Mouse (Mus musculus): Measurements from ENCODE around the gene Anln. TPM values are rescaled to one million over a fixed set of nuclear protein-coding genes. Genes with fewer than 3 reads are reported as not detected.
A peak's percentile ranks its signal among the peaks of the same experiment; 100 is the strongest.

Anln gene
- polyA plus RNA-seq, 1 experiment from 2014 or later = 55.7 TPM

DNA sequence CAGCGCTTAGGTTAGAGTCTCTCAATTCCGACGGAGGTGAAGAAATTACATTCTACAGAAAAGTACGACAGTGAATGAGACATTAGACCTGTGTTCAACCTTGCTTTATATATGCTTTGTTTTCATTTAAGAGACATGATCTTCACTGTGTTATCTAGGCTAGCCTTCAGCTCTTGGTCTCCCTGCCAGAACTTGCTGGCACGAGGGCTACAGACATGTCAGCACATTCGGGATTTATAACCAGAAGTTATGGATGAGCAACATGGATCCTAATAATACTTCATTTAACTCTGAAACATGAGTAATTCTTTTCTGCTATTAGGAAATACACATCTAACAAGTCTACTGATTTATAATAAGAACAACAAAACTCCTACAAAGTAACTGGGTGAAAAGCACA is 28.1 kb downstream of the Anln start:
- ATAC-seq (replicated peaks; ENCODE audit: low FRiP score, low TSS enrichment, low read depth) = no peak
- H3K27ac ChIP-seq (ENCODE audit: low read depth) = no peak overlapping the region
- no peak overlapping the region for H3K4me2 ChIP-seq (ENCODE audit: low read length)
- no peak overlapping the region for H3K9ac ChIP-seq (ENCODE audit: low read length)
- 87% methylated on average over 6 of the region's 6 CpGs for WGBS
- H3K4me1 ChIP-seq (replicated peaks; ENCODE audit: control insufficient read depth, insufficient read depth, low read length) = no peaks in the 10 kb centered on the region
- H3K4me3 ChIP-seq (ENCODE audit: low read depth, low read length) = no peak overlapping the region
- no peaks in the 10 kb centered on the region for H3K9me3 ChIP-seq (ENCODE audit: control insufficient read depth, low read length)
- no peak for DNase-seq (ENCODE audit: low spot score)
- no peaks in the 10 kb centered on the region for H3K27me3 ChIP-seq (replicated peaks; ENCODE audit: control insufficient read depth, insufficient read depth, low read length)
- H3K36me3 ChIP-seq (ENCODE audit: control insufficient read depth, insufficient read depth, low read length) = peaks cover 96% of the 10 kb centered on the region

DNA sequence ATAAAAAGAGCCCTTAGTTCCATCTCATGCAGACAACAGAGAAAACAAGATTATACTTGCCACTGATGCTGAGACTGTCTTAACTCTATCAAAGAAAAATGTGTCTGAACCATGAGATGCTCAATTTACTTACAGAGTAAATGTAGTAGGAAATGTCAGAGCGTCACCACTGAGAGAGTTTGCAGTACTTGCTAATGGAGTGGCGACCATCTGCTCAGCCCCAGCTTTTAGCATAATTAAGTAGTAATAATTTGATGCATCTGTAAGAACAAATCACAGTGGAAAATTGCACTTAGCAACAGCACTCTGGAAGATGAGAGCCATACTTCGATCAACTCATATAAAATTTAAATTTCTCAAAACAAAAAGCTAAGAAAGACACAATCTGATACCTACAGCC is 33.1 kb downstream of the Anln start:
- Histone ChIP-seq H3K9ac (ENCODE audit: low read length) (no peak overlapping the region), H3K27ac (ENCODE audit: low read depth) (no peak overlapping the region), H3K9me3 (ENCODE audit: control insufficient read depth, low read length) (no peaks in the 10 kb centered on the region), H3K4me2 (ENCODE audit: low read length) (no peak overlapping the region), H3K36me3 (ENCODE audit: control insufficient read depth, insufficient read depth, low read length) (peaks cover 91% of the 10 kb centered on the region), H3K4me3 (ENCODE audit: low read depth, low read length) (no peak overlapping the region), H3K4me1 (replicated peaks; ENCODE audit: control insufficient read depth, insufficient read depth, low read length) (no peaks in the 10 kb centered on the region), H3K27me3 (replicated peaks; ENCODE audit: control insufficient read depth, insufficient read depth, low read length) (no peaks in the 10 kb centered on the region)
- 91% methylated on average over 3 of the region's 3 CpGs for WGBS
- no peak for DNase-seq (ENCODE audit: low spot score)
- ATAC-seq (replicated peaks; ENCODE audit: low FRiP score, low TSS enrichment, low read depth) = no peak

DNA sequence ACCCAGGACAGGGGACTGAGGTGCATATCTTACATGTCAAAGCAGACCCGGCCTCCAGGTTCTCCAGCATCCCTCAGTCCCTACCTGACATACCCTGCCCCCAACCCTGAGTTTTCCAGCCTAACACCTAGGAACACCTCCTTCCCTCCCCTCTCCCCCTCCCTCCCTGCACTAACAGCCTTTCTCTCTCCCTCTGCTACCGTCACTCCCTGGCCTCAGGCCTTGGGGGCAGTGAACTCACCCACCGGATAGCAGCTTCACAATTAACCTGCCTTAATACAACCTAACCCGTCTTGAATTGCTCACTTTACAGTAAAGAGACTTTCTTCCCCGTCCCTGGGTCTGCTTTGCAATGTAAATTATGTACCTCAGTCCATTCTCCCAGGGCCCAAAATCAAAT is 35.1 kb downstream of the Anln start:
- 86% methylated on average over 5 of the region's 5 CpGs for WGBS
- H3K36me3 ChIP-seq (ENCODE audit: control insufficient read depth, insufficient read depth, low read length) = peaks cover 86% of the 10 kb centered on the region

DNA sequence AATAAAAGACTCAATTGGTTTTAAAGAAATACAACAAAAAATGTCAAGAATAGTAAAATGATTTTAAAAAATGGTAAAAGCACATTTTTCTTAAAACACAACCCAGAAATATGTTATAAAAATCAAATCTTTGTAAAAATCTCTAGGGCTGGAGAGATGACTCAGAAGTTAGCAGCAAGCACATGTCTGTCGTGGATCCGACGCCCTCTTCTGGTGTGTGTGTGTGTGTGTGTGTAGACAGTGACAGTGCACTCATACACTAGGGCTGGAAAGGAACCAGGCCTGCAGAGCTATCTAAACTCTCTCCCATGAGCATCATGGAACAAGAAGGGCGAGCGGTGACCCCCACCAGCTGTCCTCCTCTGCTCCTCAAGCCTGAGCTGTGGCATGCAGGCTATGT is 35.5 kb downstream of the Anln start:
- Histone ChIP-seq H3K36me3 (ENCODE audit: control insufficient read depth, insufficient read depth, low read length) (peaks cover 83% of the 10 kb centered on the region), H3K4me1 (replicated peaks; ENCODE audit: control insufficient read depth, insufficient read depth, low read length) (no peaks in the 10 kb centered on the region), H3K4me3 (ENCODE audit: low read depth, low read length) (no peak overlapping the region), H3K27ac (ENCODE audit: low read depth) (no peak overlapping the region), H3K27me3 (replicated peaks; ENCODE audit: control insufficient read depth, insufficient read depth, low read length) (no peaks in the 10 kb centered on the region), H3K9me3 (ENCODE audit: control insufficient read depth, low read length) (no peaks in the 10 kb centered on the region), H3K4me2 (ENCODE audit: low read length) (no peak overlapping the region), H3K9ac (ENCODE audit: low read length) (no peak overlapping the region)
- WGBS = 92% methylated on average over 5 of the region's 5 CpGs
- DNase-seq (ENCODE audit: low spot score) (no peak), ATAC-seq (replicated peaks; ENCODE audit: low FRiP score, low TSS enrichment, low read depth) (no peak)

More for the DNA sequence above, 35.1 kb downstream of the Anln start:
- Histone ChIP-seq H3K4me3 (ENCODE audit: low read depth, low read length) (no peak overlapping the region), H3K27ac (ENCODE audit: low read depth) (no peak overlapping the region), H3K27me3 (replicated peaks; ENCODE audit: control insufficient read depth, insufficient read depth, low read length) (no peaks in the 10 kb centered on the region), H3K4me2 (ENCODE audit: low read length) (no peak overlapping the region), H3K9me3 (ENCODE audit: control insufficient read depth, low read length) (no peaks in the 10 kb centered on the region), H3K4me1 (replicated peaks; ENCODE audit: control insufficient read depth, insufficient read depth, low read length) (no peaks in the 10 kb centered on the region), H3K9ac (ENCODE audit: low read length) (no peak overlapping the region)
- DNase-seq (ENCODE audit: low spot score) = no peak
- no peak for ATAC-seq (replicated peaks; ENCODE audit: low FRiP score, low TSS enrichment, low read depth)

DNA sequence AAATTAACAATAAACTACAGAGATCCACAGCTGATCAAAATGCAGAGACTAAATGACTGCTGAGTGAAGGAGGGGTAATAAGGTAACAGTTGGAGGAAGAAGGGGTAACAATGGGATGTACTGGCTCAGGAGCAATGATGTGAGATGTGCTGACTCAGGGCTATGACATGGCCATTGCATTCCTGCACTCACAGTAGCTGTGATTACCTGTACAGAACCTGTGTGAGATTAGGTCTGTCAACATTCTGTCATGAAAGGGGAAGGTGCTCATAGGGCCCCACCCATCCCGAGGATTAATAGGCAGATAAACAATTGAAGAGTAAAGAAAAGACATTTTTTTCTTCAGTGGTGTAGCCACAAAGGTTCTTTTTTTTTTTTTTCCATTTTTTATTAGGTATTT is 48.7 kb downstream of the Anln start:
- ATAC-seq (replicated peaks; ENCODE audit: low FRiP score, low TSS enrichment, low read depth) = no peak

DNA sequence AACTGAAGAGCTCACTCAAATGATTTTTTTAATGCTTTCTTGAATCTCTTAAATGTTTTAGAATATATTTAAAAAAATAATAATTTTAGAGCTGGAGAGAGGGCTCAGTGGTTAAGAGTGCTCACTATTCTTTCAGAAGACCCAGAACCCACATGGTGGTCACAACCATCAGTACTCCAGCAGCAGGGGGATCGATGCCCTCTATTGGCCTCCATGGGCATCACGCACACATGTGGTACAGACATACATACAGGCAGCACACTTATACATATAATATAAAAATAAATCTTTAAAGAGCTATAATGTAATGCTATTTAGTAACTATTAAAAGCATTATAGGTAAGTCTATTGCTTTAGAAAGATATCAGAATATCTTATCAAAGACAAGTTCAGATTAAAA is 51.8 kb downstream of the Anln start:
- 100% methylated on average over 2 of the region's 2 CpGs for WGBS
- Histone ChIP-seq H3K27ac (ENCODE audit: low read depth) (no peak overlapping the region), H3K36me3 (ENCODE audit: control insufficient read depth, insufficient read depth, low read length) (peaks cover 77% of the 10 kb centered on the region), H3K9ac (ENCODE audit: low read length) (no peak overlapping the region), H3K27me3 (replicated peaks; ENCODE audit: control insufficient read depth, insufficient read depth, low read length) (no peaks in the 10 kb centered on the region), H3K4me1 (replicated peaks; ENCODE audit: control insufficient read depth, insufficient read depth, low read length) (no peaks in the 10 kb centered on the region), H3K4me3 (ENCODE audit: low read depth, low read length) (no peak overlapping the region), H3K9me3 (ENCODE audit: control insufficient read depth, low read length) (no peaks in the 10 kb centered on the region), H3K4me2 (ENCODE audit: low read length) (no peak overlapping the region)
- DNase-seq (ENCODE audit: low spot score) = no peak
- ATAC-seq (replicated peaks; ENCODE audit: low FRiP score, low TSS enrichment, low read depth) = no peak

More for the DNA sequence above, 48.7 kb downstream of the Anln start:
- no peak for DNase-seq (ENCODE audit: low spot score)
- H3K9ac ChIP-seq (ENCODE audit: low read length) = no peak overlapping the region
- no peaks in the 10 kb centered on the region for H3K27me3 ChIP-seq (replicated peaks; ENCODE audit: control insufficient read depth, insufficient read depth, low read length)
- H3K36me3 ChIP-seq (ENCODE audit: control insufficient read depth, insufficient read depth, low read length) = peaks cover 63% of the 10 kb centered on the region
- no peak overlapping the region for H3K4me2 ChIP-seq (ENCODE audit: low read length)
- WGBS = 74% methylated on average over 1 of the region's 1 CpGs
- no peaks in the 10 kb centered on the region for H3K4me1 ChIP-seq (replicated peaks; ENCODE audit: control insufficient read depth, insufficient read depth, low read length)
- no peaks in the 10 kb centered on the region for H3K9me3 ChIP-seq (ENCODE audit: control insufficient read depth, low read length)
- no peak overlapping the region for H3K27ac ChIP-seq (ENCODE audit: low read depth)
- H3K4me3 ChIP-seq (ENCODE audit: low read depth, low read length) = no peak overlapping the region

DNA sequence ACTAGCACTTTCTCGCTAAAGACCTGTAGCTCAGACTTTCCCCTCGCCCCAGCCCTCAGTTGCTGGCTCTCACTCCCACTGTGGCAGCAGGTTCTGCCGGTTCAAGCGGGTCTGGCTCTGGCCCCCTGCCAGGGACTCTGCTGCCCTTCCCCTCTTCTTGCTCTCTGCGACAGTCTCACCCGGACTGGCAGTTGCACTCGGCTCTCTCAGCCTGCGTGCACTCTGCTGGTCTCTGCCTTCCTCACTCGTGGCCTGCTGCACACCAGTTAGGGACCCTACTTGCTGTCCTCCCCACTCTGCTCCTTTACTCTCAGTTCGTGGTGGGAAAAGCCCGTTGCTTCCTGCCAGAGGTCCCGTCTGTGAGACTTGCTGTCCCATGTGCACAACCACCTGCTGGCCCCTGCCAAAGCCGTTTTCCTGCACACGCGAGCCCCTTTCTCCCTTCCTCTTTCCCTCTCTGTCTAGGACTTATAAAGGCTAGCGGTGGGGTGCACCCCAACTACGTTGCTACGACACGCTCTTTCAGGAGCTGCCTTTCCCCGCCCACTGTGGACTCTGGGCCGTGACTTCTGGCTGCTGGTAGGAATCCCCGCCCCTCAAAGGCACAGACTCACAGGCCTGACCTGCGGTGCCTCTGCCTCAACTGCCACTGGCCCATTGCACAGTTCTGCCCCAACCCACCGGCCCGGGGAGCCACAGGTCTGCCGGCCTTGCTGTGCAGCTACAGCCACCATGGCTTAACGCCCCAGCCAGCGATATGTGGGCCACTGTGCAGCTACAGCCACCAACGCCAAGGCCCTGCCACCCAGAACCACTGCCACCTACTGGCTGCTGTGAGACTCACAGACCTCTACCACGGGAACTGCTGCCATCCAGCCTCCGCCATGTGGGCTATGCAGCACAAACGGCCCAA is 61.3 kb downstream of the Anln start:
- no peaks in the 10 kb centered on the region for H3K27me3 ChIP-seq (replicated peaks; ENCODE audit: control insufficient read depth, insufficient read depth, low read length)
- WGBS = 1% methylated on average over 32 of the region's 32 CpGs
- peaks cover 15% of the 10 kb centered on the region for H3K36me3 ChIP-seq (ENCODE audit: control insufficient read depth, insufficient read depth, low read length)
- no peaks in the 10 kb centered on the region for H3K9me3 ChIP-seq (ENCODE audit: control insufficient read depth, low read length)
- ATAC-seq (replicated peaks; ENCODE audit: low FRiP score, low TSS enrichment, low read depth) (peak; percentile 93), DNase-seq (ENCODE audit: low spot score) (peak; percentile 91)
- H3K27ac ChIP-seq (ENCODE audit: low read depth) = peak overlapping the region; percentile 39; the same call in 1 of the 2 replicates
- H3K9ac ChIP-seq (ENCODE audit: low read length) = peak overlapping the region; percentile 44
- H3K4me2 ChIP-seq (ENCODE audit: low read length) = peak overlapping the region; percentile 81
- H3K4me1 ChIP-seq (replicated peaks; ENCODE audit: control insufficient read depth, insufficient read depth, low read length) = peaks cover 4% of the 10 kb centered on the region; the same call in 1 of the 2 replicates
- H3K4me3 ChIP-seq (ENCODE audit: low read depth, low read length) = peak overlapping the region; percentile 45

DNA sequence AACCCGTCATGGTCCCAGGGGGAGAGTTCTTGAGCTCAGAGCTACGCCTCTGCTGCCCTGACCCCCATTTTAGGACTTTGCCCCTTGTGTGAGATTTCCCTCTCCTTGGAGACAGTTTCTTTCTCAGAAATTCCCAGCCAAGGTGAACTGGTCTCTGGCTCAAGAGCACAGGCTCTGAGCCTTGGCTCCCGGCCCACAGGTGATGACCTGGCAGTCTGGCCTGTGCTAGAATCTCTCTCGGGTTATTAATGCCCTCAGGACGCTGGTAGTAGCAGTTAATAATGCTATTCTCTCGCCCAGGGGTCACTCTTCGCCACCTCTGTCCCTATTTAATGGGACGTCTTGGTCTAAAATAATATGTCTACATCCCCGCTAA is 61.9 kb downstream of the Anln start:
- 21% methylated on average over 9 of the region's 9 CpGs for WGBS
- peak overlapping the region; percentile 10; the same call in 1 of the 2 replicates for H3K9ac ChIP-seq (ENCODE audit: low read length)
- H3K4me1 ChIP-seq (replicated peaks; ENCODE audit: control insufficient read depth, insufficient read depth, low read length) = peaks cover 4% of the 10 kb centered on the region; the same call in 1 of the 2 replicates
- H3K27ac ChIP-seq (ENCODE audit: low read depth) = no peak overlapping the region
- no peaks in the 10 kb centered on the region for H3K27me3 ChIP-seq (replicated peaks; ENCODE audit: control insufficient read depth, insufficient read depth, low read length)
- ATAC-seq (replicated peaks; ENCODE audit: low FRiP score, low TSS enrichment, low read depth) = no peak
- H3K36me3 ChIP-seq (ENCODE audit: control insufficient read depth, insufficient read depth, low read length) = peaks cover 9% of the 10 kb centered on the region
- peak overlapping the region; percentile 45 for H3K4me3 ChIP-seq (ENCODE audit: low read depth, low read length)
- DNase-seq (ENCODE audit: low spot score) = no peak
- peak overlapping the region; percentile 81 for H3K4me2 ChIP-seq (ENCODE audit: low read length)
- H3K9me3 ChIP-seq (ENCODE audit: control insufficient read depth, low read length) = no peaks in the 10 kb centered on the region

DNA sequence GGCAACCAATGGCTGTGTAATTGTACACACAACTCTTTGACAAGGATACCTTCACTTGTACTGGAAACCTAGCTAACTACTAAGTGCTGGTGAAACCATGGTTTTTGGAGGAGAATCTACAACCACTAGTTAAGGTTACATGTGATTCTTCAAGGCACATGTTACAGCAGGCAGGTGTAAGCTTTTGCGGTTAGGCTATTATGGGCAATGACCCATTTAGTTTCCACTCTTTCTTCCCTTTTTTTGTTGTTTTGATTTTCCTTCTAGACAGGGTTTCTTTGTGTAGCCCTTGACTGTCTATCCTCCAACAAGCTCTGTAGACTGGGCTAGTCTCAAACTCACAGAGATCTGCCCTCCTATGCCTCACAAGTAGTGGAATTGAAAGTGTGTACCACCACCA is 64.4 kb downstream of the Anln start:
- H3K27ac ChIP-seq (ENCODE audit: low read depth) = no peak overlapping the region
- no peaks in the 10 kb centered on the region for H3K27me3 ChIP-seq (replicated peaks; ENCODE audit: control insufficient read depth, insufficient read depth, low read length)
- ATAC-seq (replicated peaks; ENCODE audit: low FRiP score, low TSS enrichment, low read depth) (no peak), DNase-seq (ENCODE audit: low spot score) (no peak)
- H3K4me3 ChIP-seq (ENCODE audit: low read depth, low read length) = no peak overlapping the region
- no peak overlapping the region for H3K4me2 ChIP-seq (ENCODE audit: low read length)
- H3K9me3 ChIP-seq (ENCODE audit: control insufficient read depth, low read length) = no peaks in the 10 kb centered on the region
- WGBS = 96% methylated on average over 1 of the region's 1 CpGs
- H3K9ac ChIP-seq (ENCODE audit: low read length) = no peak overlapping the region
- no peaks in the 10 kb centered on the region for H3K36me3 ChIP-seq (ENCODE audit: control insufficient read depth, insufficient read depth, low read length)
- H3K4me1 ChIP-seq (replicated peaks; ENCODE audit: control insufficient read depth, insufficient read depth, low read length) = peaks cover 4% of the 10 kb centered on the region; the same call in 1 of the 2 replicates
